Mouse (Mus musculus) cerebellum, adult 2 months (tissue): ENCODE data around the gene Plcb4.

Experiments
- CTCF ChIP-seq: fragments of 200-500 bp; IDR thresholded peaks from 2 replicates; pipeline ENCODE4 v1.5.1; 2011; ENCODE audit warnings: low read depth, mild to moderate bottlenecking, control low read depth, low read length, moderate library complexity, borderline replicate concordance; ENCODE audit not compliant: insufficient read depth
- POLR2A ChIP-seq: fragments of 200-500 bp; IDR thresholded peaks from 2 replicates; pipeline ENCODE4 v1.6.1; 2011; ENCODE audit warnings: low read length, control low read depth, borderline replicate concordance; ENCODE audit not compliant: insufficient read depth

DNA sequence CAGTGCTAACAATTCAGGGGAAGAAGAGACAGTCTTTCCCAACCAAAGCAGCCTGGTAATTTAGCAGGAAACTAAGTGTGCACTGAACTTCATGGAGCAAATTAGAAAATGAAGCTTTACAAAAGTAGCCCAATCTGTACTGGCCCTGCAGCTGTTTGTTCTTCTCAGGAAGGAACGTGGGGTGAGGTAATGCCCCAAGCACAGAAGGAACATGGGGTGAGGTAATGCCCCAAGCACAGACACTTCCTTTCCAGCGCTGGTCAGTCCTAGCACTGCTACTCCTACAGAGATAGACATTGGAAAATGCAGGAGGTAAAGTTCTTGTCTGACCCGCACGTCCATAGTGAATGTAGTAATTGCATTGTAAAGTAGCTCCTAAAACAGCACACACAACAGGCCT, 325.2 kb downstream of the Plcb4 start:
- TF ChIP-seq CTCF (no peak), POLR2A (no peak)
